Mouse (Mus musculus) heart, embryonic 14.5 days (tissue): ENCODE measurements around the gene Ndufb7. TPM values are rescaled to one million over a fixed set of nuclear protein-coding genes. Genes with fewer than 3 reads are reported as not detected.

Experiments used
- ATAC-seq: fragments of 200-750 bp; cut with Nextera tagmentation; 2 replicates; pipeline ENCODE4 v1.8.0; 2017; ENCODE audit warnings: low read depth, moderate TSS enrichment; ENCODE audit not compliant: insufficient number of reproducible peaks, insufficient read depth, low FRiP score
- H3K27ac ChIP-seq, 2 experiments: fragments of 200-500 bp in 1 of 2; fragments of 300-500 bp in 1 of 2; sonication (generic) in 1 of 2; replicated peaks in 1 of 2; 2 replicates each; pipeline ENCODE4 v1.5.1; 2012 to 2014; ENCODE audit warnings: low read depth in 2 of 2, low read length in 2 of 2, control low read depth in 1 of 2, mild to moderate bottlenecking in 1 of 2, mixed read lengths in 1 of 2; ENCODE audit not compliant: control insufficient read depth in 1 of 2, insufficient read depth in 1 of 2
- H3K27me3 ChIP-seq: fragments of 300-500 bp; sonication (generic); 2 replicates; pipeline ENCODE4 v1.6.1; 2014; ENCODE audit warnings: mild to moderate bottlenecking, low read length, control low read depth; ENCODE audit not compliant: control insufficient read depth, insufficient read depth
- H3K36me3 ChIP-seq: fragments of 300-500 bp; sonication (generic); 2 replicates; pipeline ENCODE4 v1.6.1; 2014; ENCODE audit warnings: mild to moderate bottlenecking, control low read depth, low read length, mixed read lengths; ENCODE audit not compliant: control insufficient read depth, insufficient read depth
- H3K4me1 ChIP-seq, 2 experiments: fragments of 200-500 bp in 1 of 2; fragments of 300-500 bp in 1 of 2; sonication (generic) in 1 of 2; 2 replicates each; pipeline ENCODE4 v1.6.1; 2012 to 2014; ENCODE audit warnings: low read length in 2 of 2, control low read depth in 1 of 2, mixed read lengths in 1 of 2; ENCODE audit not compliant: control insufficient read depth in 2 of 2, insufficient read depth in 2 of 2
- H3K4me2 ChIP-seq: fragments of 300-500 bp; sonication (generic); 2 replicates; pipeline ENCODE4 v1.6.1; 2014; ENCODE audit warnings: mild to moderate bottlenecking, low read length
- H3K4me3 ChIP-seq, 2 experiments: fragments of 200-500 bp in 1 of 2; fragments of 300-500 bp in 1 of 2; sonication (generic) in 1 of 2; 2 replicates each; pipeline ENCODE4 v1.5.1; 2012 to 2014; ENCODE audit warnings: low read length in 2 of 2, mild to moderate bottlenecking in 2 of 2, control low read depth in 1 of 2, low read depth in 1 of 2, moderate library complexity in 1 of 2; ENCODE audit not compliant: control insufficient read depth in 1 of 2, insufficient read depth in 1 of 2
- H3K9ac ChIP-seq: fragments of 300-500 bp; sonication (generic); 2 replicates; pipeline ENCODE4 v1.6.1; 2014; ENCODE audit warnings: mild to moderate bottlenecking, low read length
- H3K9me3 ChIP-seq: fragments of 300-500 bp; sonication (generic); 2 replicates; pipeline ENCODE4 v1.6.1; 2016; ENCODE audit warnings: low read length, control low read depth; ENCODE audit not compliant: control insufficient read depth
- WGBS: fragments of 180-500 bp; shearing (Covaris S2); extraction: QIAGEN DNeasy Blood & Tissue Kit; methylation state at CpG from one replicate; pipeline ENCODE4 v1.1.7; 2014; 5-methylcytosine and 5-hydroxymethylcytosine counted together
- polyA plus RNA-seq: library from polyadenylated mRNA; unstranded; fragments of >200 nt; fragmentation: Nextera tagmentation; extraction: Ambion mirVana; gene quantifications from 2 replicates; pipeline ENCODE4 v1.2.1, GENCODE M21; 2014

Ndufb7 gene
- polyA plus RNA-seq, 1 experiment from 2014 or later: 718 TPM

DNA sequence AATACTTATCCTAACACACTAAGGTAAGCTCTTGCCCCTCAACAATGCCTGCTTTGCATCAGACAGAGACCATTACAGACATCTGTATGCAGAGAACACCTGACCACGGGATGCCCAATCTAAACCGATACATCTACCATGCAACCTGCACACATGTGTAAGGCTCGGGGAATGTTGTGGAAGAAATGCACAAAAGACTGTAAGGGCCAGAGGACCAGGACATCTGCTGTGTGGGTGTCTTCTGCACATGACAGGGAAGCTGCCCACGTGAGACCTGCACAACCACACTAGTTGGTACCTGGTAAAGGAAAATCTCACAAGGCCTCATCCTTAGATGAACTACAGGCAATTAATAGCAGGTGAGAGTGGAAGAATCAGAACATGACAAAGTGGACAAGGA, 3.2 kb upstream of the Ndufb7 start:
- Histone ChIP-seq H3K27ac (no peak overlapping the region), H3K36me3 (no peaks in the 10 kb centered on the region), H3K4me3 (no peak overlapping the region), H3K4me1 (peaks cover 3 to 10% of the 10 kb centered on the region in 2 experiments), H3K4me2 (no peak overlapping the region), H3K9ac (no peak overlapping the region), H3K27me3 (no peaks in the 10 kb centered on the region), H3K9me3 (no peaks in the 10 kb centered on the region)
- 71% methylated on average over 4 of the region's 4 CpGs for WGBS
- no peak for ATAC-seq

DNA sequence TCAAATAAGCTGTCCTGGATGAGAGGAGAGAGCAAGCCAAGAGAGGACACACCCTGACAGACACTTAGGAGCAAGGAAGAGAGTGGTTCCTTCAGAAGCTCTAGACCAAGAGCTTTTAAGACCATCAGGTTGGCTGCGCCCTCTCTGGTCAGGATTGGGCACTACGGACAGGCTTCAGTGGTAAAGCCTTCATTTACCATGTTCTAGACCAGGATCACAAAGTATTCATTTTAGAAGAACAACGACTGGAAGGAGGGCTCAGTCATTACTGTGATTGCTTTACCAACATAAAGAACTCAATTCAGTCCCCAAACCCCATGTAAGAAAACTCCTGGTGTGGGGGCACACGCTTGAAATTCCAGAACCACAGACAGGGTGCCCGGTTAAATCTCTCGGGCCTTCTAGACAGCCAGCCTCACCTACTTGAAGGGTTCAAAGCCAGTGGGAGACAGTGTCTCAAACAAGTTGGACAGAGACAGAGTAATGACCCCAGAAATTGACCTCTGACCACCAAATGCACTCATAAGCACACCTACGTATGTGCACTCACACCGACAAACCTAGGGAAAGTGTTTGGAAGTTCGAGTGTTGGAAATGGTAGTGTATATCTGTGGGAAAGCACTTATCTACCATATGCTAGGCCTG, 618 bp upstream of the Ndufb7 start:
- 70% methylated on average over 9 of the region's 9 CpGs for WGBS
- peaks cover 3 to 11% of the 10 kb centered on the region in 2 experiments for H3K4me1 ChIP-seq
- H3K4me3 ChIP-seq: peak overlapping the region in 1 of 2 experiments; percentile 86; a peak in 2 of 4 replicates
- no peak overlapping the region for H3K27ac ChIP-seq
- H3K36me3 ChIP-seq: peaks cover 20% of the 10 kb centered on the region
- no peaks in the 10 kb centered on the region for H3K27me3 ChIP-seq
- H3K9ac ChIP-seq: no peak overlapping the region
- peak overlapping the region; percentile 82 for H3K4me2 ChIP-seq
- ATAC-seq: no peak
- H3K9me3 ChIP-seq: no peaks in the 10 kb centered on the region

DNA sequence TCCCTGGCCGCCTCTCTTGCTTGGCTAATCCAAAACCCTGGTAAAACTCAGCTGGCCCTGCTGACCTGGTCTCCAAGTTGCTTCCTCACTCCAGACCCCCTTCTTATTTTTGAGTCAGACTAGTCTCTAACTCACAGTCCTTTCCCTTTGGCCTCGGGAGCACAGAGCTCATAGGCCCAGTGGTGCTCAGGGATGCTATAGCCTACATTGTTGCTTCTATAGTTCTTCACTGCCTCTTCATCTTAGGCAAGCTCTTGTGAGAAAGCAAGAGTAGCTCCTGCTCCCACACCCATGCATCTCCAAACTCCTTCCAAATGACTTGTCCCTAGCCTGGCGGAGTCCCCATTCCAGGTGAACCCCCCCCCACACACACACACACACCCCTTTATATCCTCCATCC, 1.2 kb downstream of the Ndufb7 start:
- no peaks in the 10 kb centered on the region for H3K9me3 ChIP-seq
- no peak for ATAC-seq
- peaks cover 3 to 11% of the 10 kb centered on the region in 2 experiments for H3K4me1 ChIP-seq
- 0 out of 4 replicates have a peak overlapping the region, but pooled peaks of 1 of the 2 experiments have one; percentile 78 for H3K27ac ChIP-seq
- H3K9ac ChIP-seq: peak overlapping the region; percentile 95
- H3K36me3 ChIP-seq: peaks cover 38% of the 10 kb centered on the region
- H3K27me3 ChIP-seq: no peaks in the 10 kb centered on the region
- H3K4me2 ChIP-seq: peak overlapping the region; percentile 82
- H3K4me3 ChIP-seq: peak overlapping the region; percentile 86 to 97
- 58% methylated on average over 3 of the region's 3 CpGs for WGBS

DNA sequence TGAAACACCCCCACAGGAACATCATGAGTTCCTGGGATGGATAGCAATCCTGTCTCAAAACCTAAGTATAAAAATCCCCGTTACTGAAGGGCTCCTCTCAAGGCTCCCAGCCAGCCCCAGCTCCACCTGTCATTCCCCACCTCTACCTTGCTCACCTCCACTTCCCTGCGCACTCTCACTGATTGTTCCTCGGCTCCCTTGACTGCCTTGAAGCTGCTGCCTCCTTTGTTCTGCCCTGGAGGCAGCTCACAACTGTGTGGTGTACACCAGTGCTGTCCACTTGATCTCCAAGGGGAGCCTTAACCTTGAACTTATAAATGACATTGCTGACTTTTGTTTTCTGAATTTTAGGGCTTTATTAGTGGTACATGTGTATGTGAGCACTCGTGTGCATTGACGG, 1.7 kb downstream of the Ndufb7 start:
- H3K9ac ChIP-seq: peak overlapping the region; percentile 95; the same call in 1 of the 2 replicates
- peaks cover 3 to 11% of the 10 kb centered on the region in 2 experiments for H3K4me1 ChIP-seq
- H3K4me2 ChIP-seq: peak overlapping the region; percentile 82
- peaks cover 42% of the 10 kb centered on the region for H3K36me3 ChIP-seq
- 66% methylated on average over 5 of the region's 5 CpGs for WGBS
- no peak overlapping the region for H3K27ac ChIP-seq
- no peak overlapping the region for H3K4me3 ChIP-seq
- no peaks in the 10 kb centered on the region for H3K27me3 ChIP-seq
- H3K9me3 ChIP-seq: no peaks in the 10 kb centered on the region
- no peak for ATAC-seq

DNA sequence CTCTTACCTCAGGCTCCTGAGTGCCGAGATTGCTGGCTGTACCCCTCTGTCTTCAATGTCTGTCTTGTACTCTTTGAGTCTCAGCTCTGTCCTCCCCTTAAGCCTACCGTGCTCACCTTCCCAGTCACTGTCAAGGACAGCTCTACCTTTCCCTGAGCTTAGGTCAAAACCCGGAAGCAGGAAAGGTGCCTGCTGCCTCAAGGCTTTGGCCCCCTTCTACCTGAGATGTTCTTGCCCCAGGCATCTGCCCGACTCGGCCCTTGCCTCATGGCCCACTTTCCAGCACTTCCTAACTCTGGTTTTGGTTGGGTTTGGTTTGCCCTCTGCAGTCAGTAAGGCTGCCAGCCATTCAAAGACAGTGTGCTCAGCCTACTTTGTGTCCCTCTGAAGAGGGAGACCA, 2.3 kb downstream of the Ndufb7 start:
- no peaks in the 10 kb centered on the region for H3K27me3 ChIP-seq
- no peak overlapping the region for H3K4me3 ChIP-seq
- WGBS: 76% methylated on average over 5 of the region's 5 CpGs
- no peak overlapping the region for H3K27ac ChIP-seq
- peaks cover 3 to 18% of the 10 kb centered on the region in 2 experiments for H3K4me1 ChIP-seq
- H3K9me3 ChIP-seq: no peaks in the 10 kb centered on the region
- peaks cover 49% of the 10 kb centered on the region for H3K36me3 ChIP-seq
- H3K9ac ChIP-seq: no peak overlapping the region
- ATAC-seq: no peak
- no peak overlapping the region for H3K4me2 ChIP-seq

DNA sequence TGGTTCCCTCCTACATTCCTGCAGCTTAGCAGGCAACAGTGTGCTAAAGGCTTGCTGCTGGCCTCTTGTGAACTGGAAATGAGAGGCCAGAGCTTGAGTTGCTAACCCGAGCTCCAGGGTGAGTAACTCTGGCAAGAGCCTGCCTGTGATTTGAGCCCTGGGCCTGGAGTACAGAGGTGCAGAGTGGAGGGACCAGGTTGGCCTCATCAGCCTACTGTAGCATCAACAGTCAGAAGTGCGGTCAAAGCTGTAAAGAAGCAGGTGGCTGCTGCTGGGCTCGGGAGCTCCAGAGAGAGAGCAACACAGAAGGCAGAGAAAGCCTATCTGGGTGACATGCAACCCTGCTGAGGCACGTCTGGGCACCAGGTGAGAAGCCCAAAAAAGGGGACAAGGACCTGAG, 2.7 kb downstream of the Ndufb7 start:
- WGBS: 74% methylated on average over 4 of the region's 4 CpGs
- Histone ChIP-seq H3K27me3 (no peaks in the 10 kb centered on the region), H3K27ac (no peak overlapping the region), H3K4me2 (no peak overlapping the region), H3K4me1 (peaks cover 6 to 22% of the 10 kb centered on the region in 2 experiments), H3K36me3 (peaks cover 52% of the 10 kb centered on the region), H3K9ac (no peak overlapping the region), H3K4me3 (no peak overlapping the region), H3K9me3 (no peaks in the 10 kb centered on the region)
- ATAC-seq: no peak

DNA sequence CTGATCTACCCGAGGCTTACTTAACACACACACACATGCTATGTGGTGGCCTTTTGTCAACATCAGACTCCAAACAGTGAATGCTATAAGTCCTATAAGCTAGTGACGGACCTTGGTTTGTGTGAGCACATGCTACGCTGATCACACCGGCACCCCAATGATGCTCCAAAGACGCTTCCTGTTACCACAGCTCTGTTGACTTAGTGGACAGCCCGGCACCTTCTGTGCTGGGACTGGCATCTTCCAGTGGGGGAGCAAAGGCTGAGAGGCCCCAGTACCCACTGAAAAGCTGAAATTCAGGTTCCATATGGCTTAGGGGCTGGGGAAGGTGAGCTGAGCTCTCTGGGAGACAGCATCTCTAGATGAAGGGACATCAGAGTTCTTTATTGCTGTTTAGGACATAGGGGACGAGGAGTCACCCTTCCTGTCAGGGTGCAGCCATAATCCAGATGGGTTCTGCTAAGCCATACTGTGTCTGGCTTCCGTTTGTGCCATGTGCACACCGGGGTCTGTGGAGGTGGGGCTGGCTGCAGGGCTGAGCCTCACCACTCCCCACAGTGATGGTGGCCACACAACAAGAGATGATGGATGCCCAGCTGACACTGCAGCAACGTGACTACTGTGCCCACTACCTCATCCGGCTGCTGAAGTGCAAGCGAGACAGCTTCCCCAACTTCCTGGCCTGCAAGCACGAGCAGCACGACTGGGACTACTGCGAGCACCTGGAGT, 4.0 kb downstream of the Ndufb7 start:
- Histone ChIP-seq H3K36me3 (peaks cover 52% of the 10 kb centered on the region), H3K4me3 (no peak overlapping the region), H3K27ac (no peak overlapping the region), H3K4me2 (no peak overlapping the region), H3K9ac (no peak overlapping the region), H3K4me1 (peaks cover 18 to 34% of the 10 kb centered on the region in 2 experiments), H3K27me3 (no peaks in the 10 kb centered on the region), H3K9me3 (no peaks in the 10 kb centered on the region)
- no peak for ATAC-seq
- WGBS: 88% methylated on average over 15 of the region's 15 CpGs
